In the genomic region with DNA sequence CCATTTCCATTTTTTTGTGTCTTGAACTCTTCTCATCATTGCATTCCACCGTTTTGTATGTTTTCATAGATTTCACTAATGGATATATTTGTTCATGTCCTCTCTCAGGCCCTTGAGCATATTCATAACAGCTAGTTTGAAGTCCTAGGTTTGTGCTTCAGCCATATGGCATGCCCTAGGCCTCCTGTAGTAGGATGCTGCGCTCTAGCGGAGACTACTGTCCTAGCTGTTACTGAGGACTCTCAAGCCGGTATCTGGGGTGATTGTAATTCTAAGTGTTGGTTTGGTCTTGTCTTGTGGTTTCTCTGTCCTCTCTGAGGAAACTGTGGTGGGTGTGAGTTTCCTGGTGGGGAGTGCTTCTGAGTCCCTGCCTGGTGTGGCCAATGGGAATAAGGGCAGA, we compare ENCODE assay signal across 9 mouse cellular contexts. TPM values are rescaled to one million over a fixed set of nuclear protein-coding genes. Genes with fewer than 3 reads are reported as not detected.
DNase-seq lines count a peak whose midpoint lies in the region; ATAC-seq and TF ChIP-seq lines count a peak whose summit lies in the region.
"Had no signal": no experiment of that assay in that cellular context is flagged by ENCODE, and none has a peak within 500 bp of the region (broad histone marks: within the 10 kb centered on the region; RNA-seq: fewer than 3 reads in every experiment).

No protein-coding gene starts in this region.

- no peak overlapping the region for H3K9ac ChIP-seq in liver, embryonic 14.5 days (replicated peaks)

- peak; percentile 44 to 58 for DNase-seq in heart, postnatal 10 days
- DNase-seq in heart, postnatal 25 days (ENCODE audit: low spot score) = no peak
- DNase-seq in right cerebral cortex, postnatal 14 days = peak; percentile 43
- DNase-seq in right cerebral cortex, postnatal 25 days = no peak
- DNase-seq in liver, embryonic 14.5 days (ENCODE audit: low read depth in 3 of 3, low spot score in 3 of 3) = no peak
- peak; percentile 69 for DNase-seq in testis, postnatal 10 days (ENCODE audit: low spot score)
- no peak for DNase-seq in spleen, postnatal 4 days (ENCODE audit: low spot score in 2 of 2)

- WGBS in liver, embryonic 14.5 days (ENCODE audit: insufficient replicate concordance) = 12% methylated on average over 4 of the region's 4 CpGs

- no peak overlapping the region for H3K27ac ChIP-seq in cortical plate, adult 2 months (ENCODE audit: insufficient read depth, low read length)
- no peak overlapping the region for H3K27ac ChIP-seq in liver, embryonic 14.5 days

- no peaks in the 10 kb centered on the region for H3K9me3 ChIP-seq in liver, embryonic 14.5 days (ENCODE audit: control insufficient read depth, low read length)

- ATAC-seq in liver, embryonic 14.5 days (ENCODE audit: insufficient read depth) = no peak

- peak; percentile 73 for TF ChIP-seq CTCF in cortical plate, adult 2 months (IDR thresholded peaks at IDR 0.05; ENCODE audit: extremely low read depth, insufficient read depth, low read length)
- TF ChIP-seq CTCF in liver, embryonic 14.5 days (IDR thresholded peaks at IDR 0.05; ENCODE audit: low read depth) = peak; percentile 38

- H3K4me1 ChIP-seq in cortical plate, adult 2 months (ENCODE audit: control insufficient read depth, insufficient read depth, low read length) = no peaks in the 10 kb centered on the region
- no peaks in the 10 kb centered on the region for H3K4me1 ChIP-seq in liver, embryonic 14.5 days (replicated peaks; ENCODE audit: control insufficient read depth in 2 of 2, insufficient read depth in 2 of 2, low read length in 1 of 2)

- intact Hi-C loops in heart, postnatal 10 days (cut with DNase I) = loop anchor here (5.0 kb wide), 2 partner anchors 155 to 240 kb away; no protein-coding TSS in a partner anchor
- intact Hi-C loops in heart, postnatal 25 days (cut with DNase I) = loop anchor here (5.0 kb wide), 1 partner anchor 240 kb away; no protein-coding TSS in a partner anchor

- TF ChIP-seq EP300 in liver, embryonic 14.5 days (IDR thresholded peaks at IDR 0.05; ENCODE audit: low read depth) = no peak

- no peak overlapping the region for H3K4me3 ChIP-seq in cortical plate, adult 2 months (ENCODE audit: insufficient read depth, low read length)
- H3K4me3 ChIP-seq in liver, embryonic 14.5 days (ENCODE audit: insufficient read depth in 1 of 2, low read depth in 2 of 2, low read length in 2 of 2) = no peak overlapping the region

- no peak for TF ChIP-seq POLR2A in cortical plate, adult 2 months (IDR thresholded peaks at IDR 0.05; ENCODE audit: extremely low read depth, insufficient read depth, low read length)

- H3K36me3 ChIP-seq in liver, embryonic 14.5 days (replicated peaks; ENCODE audit: control insufficient read depth, insufficient read depth, low read depth) = no peaks in the 10 kb centered on the region

- no peak overlapping the region for H3K4me2 ChIP-seq in liver, embryonic 14.5 days (ENCODE audit: low read depth)

- H3K27me3 ChIP-seq in liver, embryonic 14.5 days (ENCODE audit: control insufficient read depth, insufficient read depth, low read length) = no peaks in the 10 kb centered on the region

RNA-seq across cellular contexts. Expression of a gene that starts 50.1 kb away (rescaled TPM):
- under 1 TPM; 0.25 to 0.41 TPM for total RNA-seq in heart, postnatal 10 days (2021)
- not detected for total RNA-seq in heart, postnatal 25 days (2021)
- not detected in 2 replicates for polyA plus RNA-seq in cortical plate, adult 2 months (2012; rRNA removed)
- not detected in 2 replicates for polyA plus RNA-seq in liver, embryonic 14.5 days (2012; rRNA removed)
- not detected in 2 replicates for polyA plus RNA-seq in liver, embryonic 14.5 days (2014; fragmentation: Nextera tagmentation; extraction: Ambion mirVana)
- polyA plus RNA-seq: heart, embryonic 16.5 days had no signal

Comparison
In these comparisons a context has a peak if more than half of its experiments do, and no peak if none do; other contexts are left out.
1. DNase-seq: peak in heart, postnatal 10 days (2 of 2), right cerebral cortex, postnatal 14 days (single experiment) and testis, postnatal 10 days (single experiment); none in heart, postnatal 25 days (single experiment), right cerebral cortex, postnatal 25 days (single experiment), liver, embryonic 14.5 days (0 of 3) and spleen, postnatal 4 days (0 of 2).